Mouse (Mus musculus) brown adipose tissue, adult 24 weeks (tissue): ENCODE results near the gene Hck. TPM values are rescaled to one million over a fixed set of nuclear protein-coding genes. Genes with fewer than 3 reads are reported as not detected.
A peak's percentile ranks its signal among the peaks of the same experiment; 100 is the strongest.

ENCODE experiments used
- H3K27ac ChIP-seq: fragments of 200-500 bp; replicated peaks from 2 replicates; pipeline ENCODE4 v1.5.1; 2012; ENCODE audit warnings: low read depth, mild to moderate bottlenecking, low read length
- H3K4me1 ChIP-seq: fragments of 200-500 bp; 2 replicates; pipeline ENCODE4 v1.6.1; 2012; ENCODE audit warnings: low read length, mixed read lengths; ENCODE audit not compliant: control insufficient read depth, insufficient read depth, insufficient read length
- H3K4me3 ChIP-seq: fragments of 200-500 bp; 2 replicates; pipeline ENCODE4 v1.5.1; 2012; ENCODE audit warnings: low read depth, mild to moderate bottlenecking, low read length, moderate library complexity; ENCODE audit not compliant: insufficient read depth
- polyA plus RNA-seq: library from polyadenylated mRNA; stranded (reverse); fragments of >200 nt; gene quantifications from 2 replicates; pipeline ENCODE4 v1.2.4, GENCODE M21; 2012; ENCODE audit not compliant: missing spikeins, insufficient read depth, insufficient read length

Gene Hck
- polyA plus RNA-seq, 1 experiment = 1.7 TPM

- peak overlapping the region; percentile 83 for H3K27ac ChIP-seq
- no peak overlapping the region for H3K4me3 ChIP-seq
- peaks cover 9% of the 10 kb centered on the region for H3K4me1 ChIP-seq
Observed at GRCm38 (mm10) chr2:153083824-153084223, 24.4 kb upstream of the Hck start.

GRCm38 (mm10) chr2:153084261-153084976, 23.8 kb upstream of the Hck start:
- peak overlapping the region; percentile 83 for H3K27ac ChIP-seq
- H3K4me3 ChIP-seq = no peak overlapping the region
- H3K4me1 ChIP-seq = peaks cover 13% of the 10 kb centered on the region

- Histone ChIP-seq H3K4me3 (no peak overlapping the region), H3K27ac (no peak overlapping the region), H3K4me1 (peaks cover 19% of the 10 kb centered on the region)
Observed at GRCm38 (mm10) chr2:153085556-153085955, 22.7 kb upstream of the Hck start.

GRCm38 (mm10) chr2:153086166-153086565, 22.1 kb upstream of the Hck start:
- no peak overlapping the region for H3K27ac ChIP-seq
- H3K4me1 ChIP-seq = peaks cover 19% of the 10 kb centered on the region

GRCm38 (mm10) chr2:153087091-153087490, 21.2 kb upstream of the Hck start:
- Histone ChIP-seq H3K4me3 (no peak overlapping the region), H3K27ac (no peak overlapping the region), H3K4me1 (peaks cover 19% of the 10 kb centered on the region)

More at GRCm38 (mm10) chr2:153086166-153086565, 22.1 kb upstream of the Hck start:
- no peak overlapping the region for H3K4me3 ChIP-seq

GRCm38 (mm10) chr2:153089316-153089715, 19.0 kb upstream of the Hck start:
- Histone ChIP-seq H3K27ac (peak overlapping the region; percentile 1; the same call in 1 of the 2 replicates), H3K4me1 (peaks cover 12% of the 10 kb centered on the region; the same call in 1 of the 2 replicates), H3K4me3 (no peak overlapping the region)

GRCm38 (mm10) chr2:153090551-153091165, 17.6 kb upstream of the Hck start:
- Histone ChIP-seq H3K4me1 (peaks cover 12% of the 10 kb centered on the region; the same call in 1 of the 2 replicates), H3K4me3 (peak overlapping the region; percentile 35), H3K27ac (peak overlapping the region; percentile 82)

- Histone ChIP-seq H3K4me3 (no peak overlapping the region), H3K27ac (no peak overlapping the region), H3K4me1 (no peaks in the 10 kb centered on the region)
Observed at GRCm38 (mm10) chr2:153107046-153107766, 1.1 kb upstream of the Hck start.

GRCm38 (mm10) chr2:153107802-153108201, 466 bp upstream of the Hck start:
- Histone ChIP-seq H3K4me1 (no peaks in the 10 kb centered on the region), H3K27ac (no peak overlapping the region), H3K4me3 (no peak overlapping the region)

GRCm38 (mm10) chr2:153109596-153109995, 1.3 kb downstream of the Hck start:
- no peak overlapping the region for H3K27ac ChIP-seq
- no peak overlapping the region for H3K4me3 ChIP-seq
- H3K4me1 ChIP-seq = no peaks in the 10 kb centered on the region

- no peaks in the 10 kb centered on the region for H3K4me1 ChIP-seq
- H3K4me3 ChIP-seq = no peak overlapping the region
- no peak overlapping the region for H3K27ac ChIP-seq
Observed at GRCm38 (mm10) chr2:153111298-153111697, 3.0 kb downstream of the Hck start.

- no peak overlapping the region for H3K4me3 ChIP-seq
- H3K4me1 ChIP-seq = no peaks in the 10 kb centered on the region
- H3K27ac ChIP-seq = no peak overlapping the region
Observed at GRCm38 (mm10) chr2:153115679-153116081, 7.4 kb downstream of the Hck start.

- H3K4me1 ChIP-seq = no peaks in the 10 kb centered on the region
- H3K4me3 ChIP-seq = no peak overlapping the region
- H3K27ac ChIP-seq = no peak overlapping the region
Observed at GRCm38 (mm10) chr2:153117051-153117486, 8.8 kb downstream of the Hck start.

- no peak overlapping the region for H3K27ac ChIP-seq
- no peak overlapping the region for H3K4me3 ChIP-seq
- H3K4me1 ChIP-seq = no peaks in the 10 kb centered on the region
Observed at GRCm38 (mm10) chr2:153119488-153119887, 11.2 kb downstream of the Hck start.

GRCm38 (mm10) chr2:153120126-153120525, 11.9 kb downstream of the Hck start:
- no peaks in the 10 kb centered on the region for H3K4me1 ChIP-seq
- H3K27ac ChIP-seq = no peak overlapping the region
- H3K4me3 ChIP-seq = no peak overlapping the region
